Mouse (Mus musculus): Measurements from ENCODE around the gene Pknox1. TPM values are rescaled to one million over a fixed set of nuclear protein-coding genes. Genes with fewer than 3 reads are reported as not detected.
A peak's percentile ranks its signal among the peaks of the same experiment; 100 is the strongest.

Gene Pknox1
- polyA plus RNA-seq, 1 experiment from 2014 or later: 47.5 TPM

GRCm38 (mm10) chr17:31652152-31652551 lies 87.6 kb downstream of the Pknox1 start:
- ATAC-seq (ENCODE audit: low FRiP score) (no peak), DNase-seq (ENCODE audit: low spot score) (no peak)
- H3K4me3 ChIP-seq (replicated peaks; ENCODE audit: low read length): no peak overlapping the region
- H3K36me3 ChIP-seq (replicated peaks; ENCODE audit: control insufficient read depth, insufficient read depth): peaks cover 90% of the 10 kb centered on the region
- H3K4me1 ChIP-seq (replicated peaks; ENCODE audit: control insufficient read depth, insufficient read depth, low read length): peaks cover 2% of the 10 kb centered on the region
- 90% methylated on average over 14 of the region's 14 CpGs for whole genome bisulfite sequencing
- no peaks in the 10 kb centered on the region for H3K27me3 ChIP-seq (ENCODE audit: control insufficient read depth, insufficient read depth, low read length)
- no peak overlapping the region for H3K9ac ChIP-seq
- H3K4me2 ChIP-seq (replicated peaks): no peak overlapping the region
- H3K9me3 ChIP-seq (ENCODE audit: control insufficient read depth, low read length): no peaks in the 10 kb centered on the region
- H3K27ac ChIP-seq: no peak overlapping the region

- Histone ChIP-seq H3K9ac (no peak overlapping the region), H3K27ac (no peak overlapping the region), H3K36me3 (replicated peaks; ENCODE audit: control insufficient read depth, insufficient read depth) (peaks cover 78% of the 10 kb centered on the region), H3K27me3 (ENCODE audit: control insufficient read depth, insufficient read depth, low read length) (no peaks in the 10 kb centered on the region), H3K4me2 (replicated peaks) (no peak overlapping the region), H3K4me1 (replicated peaks; ENCODE audit: control insufficient read depth, insufficient read depth, low read length) (peaks cover 9% of the 10 kb centered on the region), H3K4me3 (replicated peaks; ENCODE audit: low read length) (no peak overlapping the region), H3K9me3 (ENCODE audit: control insufficient read depth, low read length) (no peaks in the 10 kb centered on the region)
- ATAC-seq (ENCODE audit: low FRiP score) (no peak), DNase-seq (ENCODE audit: low spot score) (no peak)
- 92% methylated on average over 6 of the region's 6 CpGs for WGBS
Measured at GRCm38 (mm10) chr17:31653277-31653676, 88.7 kb downstream of the Pknox1 start.

GRCm38 (mm10) chr17:31655366-31655765 lies 90.8 kb downstream of the Pknox1 start:
- Histone ChIP-seq H3K9ac (no peak overlapping the region), H3K4me1 (replicated peaks; ENCODE audit: control insufficient read depth, insufficient read depth, low read length) (peaks cover 15% of the 10 kb centered on the region), H3K4me2 (replicated peaks) (no peak overlapping the region), H3K27ac (no peak overlapping the region), H3K4me3 (replicated peaks; ENCODE audit: low read length) (no peak overlapping the region), H3K27me3 (ENCODE audit: control insufficient read depth, insufficient read depth, low read length) (no peaks in the 10 kb centered on the region), H3K9me3 (ENCODE audit: control insufficient read depth, low read length) (no peaks in the 10 kb centered on the region), H3K36me3 (replicated peaks; ENCODE audit: control insufficient read depth, insufficient read depth) (peaks cover 58% of the 10 kb centered on the region)
- no peak for DNase-seq (ENCODE audit: low spot score)
- 72% methylated on average over 4 of the region's 4 CpGs for WGBS
- no peak for ATAC-seq (ENCODE audit: low FRiP score)

- 0 out of 2 replicates have a peak overlapping the region, but pooled peaks have one; percentile 93 for H3K4me2 ChIP-seq (replicated peaks)
- no peak overlapping the region for H3K27ac ChIP-seq
- no peaks in the 10 kb centered on the region for H3K27me3 ChIP-seq (ENCODE audit: control insufficient read depth, insufficient read depth, low read length)
- no peak for ATAC-seq (ENCODE audit: low FRiP score)
- no peak for DNase-seq (ENCODE audit: low spot score)
- H3K9me3 ChIP-seq (ENCODE audit: control insufficient read depth, low read length): no peaks in the 10 kb centered on the region
- H3K4me3 ChIP-seq (replicated peaks; ENCODE audit: low read length): no peak overlapping the region
- whole genome bisulfite sequencing: 92% methylated on average over 5 of the region's 5 CpGs
- peaks cover 44% of the 10 kb centered on the region for H3K36me3 ChIP-seq (replicated peaks; ENCODE audit: control insufficient read depth, insufficient read depth)
- no peak overlapping the region for H3K9ac ChIP-seq
- peaks cover 15% of the 10 kb centered on the region for H3K4me1 ChIP-seq (replicated peaks; ENCODE audit: control insufficient read depth, insufficient read depth, low read length)
Measured at GRCm38 (mm10) chr17:31656682-31657081, 92.1 kb downstream of the Pknox1 start.

Small RNA genes within 50 kb of the gene (microRNA-seq; reads per million reads assigned to microRNA genes)
- gene Gm24970: not detected

Other genes starting within 250 kb of the Pknox1 start
- 31.1 and 32.6 TPM in 2 replicates for gene Pde9a, start 178.5 kb upstream of the Pknox1 start, polyA plus RNA-seq (2014; fragmentation: Nextera tagmentation; extraction: Ambion mirVana)
- 29.5 and 30.9 TPM in 2 replicates for gene Wdr4, start 44.8 kb upstream of the Pknox1 start, polyA plus RNA-seq (2014; fragmentation: Nextera tagmentation; extraction: Ambion mirVana)
- 441 and 514 TPM in 2 replicates for gene Ndufv3, start 44.6 kb upstream of the Pknox1 start, polyA plus RNA-seq (2014; fragmentation: Nextera tagmentation; extraction: Ambion mirVana)
- gene Cbs, start 72.5 kb downstream of the Pknox1 start, polyA plus RNA-seq (2014; fragmentation: Nextera tagmentation; extraction: Ambion mirVana): 6.7 and 10.0 TPM in 2 replicates
- 92.9 and 105 TPM in 2 replicates for gene U2af1, start 94.2 kb downstream of the Pknox1 start, polyA plus RNA-seq (2014; fragmentation: Nextera tagmentation; extraction: Ambion mirVana)
- gene Cryaa, start 113.1 kb downstream of the Pknox1 start, polyA plus RNA-seq (2014; fragmentation: Nextera tagmentation; extraction: Ambion mirVana): 0.20 and 0.30 TPM in 2 replicates

Measured in hindbrain, embryonic 14.5 days (tissue).